Mouse (Mus musculus): Measurements from ENCODE around the gene Foxp1.

Gene Foxp1

DNA sequence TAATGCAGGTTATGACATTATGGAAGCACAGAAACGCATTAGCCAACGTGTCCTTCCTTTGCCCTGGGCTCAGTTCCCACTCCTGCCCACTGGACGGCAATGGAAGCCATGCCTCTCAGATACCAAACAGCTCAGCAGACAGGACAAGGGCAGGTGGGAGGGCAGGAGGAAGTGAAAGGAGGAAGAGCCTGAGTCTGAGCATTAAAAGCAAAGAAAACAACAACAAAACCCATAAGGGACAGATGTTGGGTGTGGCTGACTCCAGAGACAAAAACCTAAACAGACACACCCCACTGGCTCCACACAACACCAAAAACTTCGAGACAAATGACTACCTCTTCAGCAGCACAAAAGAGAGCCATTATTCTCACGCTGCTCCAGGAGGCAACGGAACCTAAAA, 515.0 kb downstream of the Foxp1 start:
- DNase-seq: no peak

- DNase-seq: no peak
These were observed 518.1 kb downstream of the Foxp1 start for GRCm38 (mm10) chr6:99004255-99004997.

GRCm38 (mm10) chr6:99003108-99003709, 519.3 kb downstream of the Foxp1 start:
- DNase-seq: no peak

DNA sequence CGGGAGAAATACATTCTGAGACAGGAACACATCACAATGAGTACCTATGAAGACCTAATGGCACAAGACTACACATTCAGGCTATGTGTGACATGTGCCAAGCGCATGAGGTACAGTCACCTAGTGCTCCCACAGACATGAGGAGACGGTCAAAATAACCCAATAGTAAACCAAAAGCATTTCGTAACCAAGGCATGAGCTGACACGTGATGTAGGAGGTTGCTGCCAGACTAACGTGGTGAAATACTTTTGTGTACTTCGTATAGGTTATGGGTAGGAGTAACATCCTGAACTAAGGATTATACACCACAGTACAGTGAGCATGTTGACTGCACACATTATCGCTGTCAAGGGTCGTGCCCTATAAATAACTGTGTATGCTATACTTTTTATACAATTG, 520.9 kb downstream of the Foxp1 start:
- no peak for DNase-seq

- DNase-seq: no peak
These were observed 523.3 kb downstream of the Foxp1 start for GRCm38 (mm10) chr6:98998971-98999932.

DNA sequence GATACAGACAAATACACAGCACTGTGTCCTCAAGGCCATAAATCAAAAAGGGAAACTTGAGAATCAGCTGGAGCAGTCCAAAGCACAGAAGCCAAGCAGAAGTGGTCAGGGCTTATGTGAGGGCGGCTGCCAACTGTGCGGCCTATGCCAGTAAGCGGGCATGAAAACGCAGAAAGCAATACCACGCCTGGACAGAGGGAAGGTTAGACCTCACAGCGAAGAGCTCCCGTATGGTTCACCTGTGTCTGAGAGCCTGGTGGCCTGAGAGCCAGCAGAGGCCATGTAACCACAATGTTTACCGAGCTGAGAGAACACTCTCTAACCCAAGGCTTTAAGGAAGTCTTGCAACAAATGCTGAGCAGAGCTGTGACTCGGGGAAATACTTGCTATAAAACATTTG, 524.8 kb downstream of the Foxp1 start:
- DNase-seq: no peak

DNA sequence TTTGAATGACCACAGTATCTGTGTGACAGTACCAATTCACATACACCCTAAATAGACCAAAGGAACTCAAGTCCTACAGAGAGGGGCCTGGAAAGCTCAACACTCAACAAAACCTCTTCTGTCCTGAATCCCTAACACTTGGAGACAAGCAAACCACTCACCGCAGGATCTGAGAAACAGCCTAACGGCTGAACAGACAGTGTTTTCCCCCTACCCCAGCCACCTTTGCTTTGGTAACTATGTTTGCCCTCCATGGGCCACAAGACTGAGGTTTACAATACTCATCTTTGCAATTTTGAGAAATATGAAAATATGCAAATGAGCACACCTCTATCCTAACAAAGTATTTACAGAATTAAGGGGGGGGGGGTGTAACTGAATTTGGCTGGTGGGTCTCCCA, 525.7 kb downstream of the Foxp1 start:
- no peak for DNase-seq

DNA sequence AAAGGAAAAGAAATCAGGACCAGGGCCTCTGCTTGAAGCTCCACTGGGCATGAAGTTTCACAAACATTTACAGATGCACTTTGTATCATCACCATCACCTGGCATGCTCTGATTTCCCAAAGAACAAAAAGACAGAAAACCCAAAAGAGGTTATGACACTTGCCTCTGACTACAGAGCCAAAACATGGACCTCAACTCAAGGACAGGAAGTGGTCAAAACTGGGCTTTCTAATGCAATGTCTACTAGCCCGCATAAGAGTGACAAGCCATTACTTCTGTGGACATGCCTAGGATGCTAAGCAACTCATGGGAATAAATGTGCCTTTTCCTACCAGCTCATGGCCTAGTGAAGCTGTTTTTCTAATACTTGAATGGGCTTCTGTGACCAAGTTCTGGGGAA, 526.2 kb downstream of the Foxp1 start:
- no peak for DNase-seq

DNA sequence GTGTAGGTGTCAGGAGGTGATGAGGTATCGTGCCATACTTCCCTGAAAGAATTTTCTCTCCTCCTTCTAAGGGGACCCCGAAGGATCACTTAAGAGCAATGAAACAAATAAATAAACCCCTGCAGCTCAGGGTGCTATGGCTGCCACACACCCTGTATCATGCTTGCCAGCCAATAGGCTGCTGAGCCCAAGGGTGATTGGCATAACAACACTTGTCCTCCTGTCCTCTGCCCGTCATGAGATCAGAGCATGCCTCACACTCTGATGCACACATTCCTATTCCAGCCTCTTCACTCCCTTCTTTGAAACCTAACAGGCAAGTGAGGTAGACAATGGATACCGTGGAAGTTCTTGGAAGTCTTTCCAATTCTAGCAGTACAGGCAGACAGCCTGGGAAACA, 526.8 kb downstream of the Foxp1 start:
- DNase-seq: no peak

DNA sequence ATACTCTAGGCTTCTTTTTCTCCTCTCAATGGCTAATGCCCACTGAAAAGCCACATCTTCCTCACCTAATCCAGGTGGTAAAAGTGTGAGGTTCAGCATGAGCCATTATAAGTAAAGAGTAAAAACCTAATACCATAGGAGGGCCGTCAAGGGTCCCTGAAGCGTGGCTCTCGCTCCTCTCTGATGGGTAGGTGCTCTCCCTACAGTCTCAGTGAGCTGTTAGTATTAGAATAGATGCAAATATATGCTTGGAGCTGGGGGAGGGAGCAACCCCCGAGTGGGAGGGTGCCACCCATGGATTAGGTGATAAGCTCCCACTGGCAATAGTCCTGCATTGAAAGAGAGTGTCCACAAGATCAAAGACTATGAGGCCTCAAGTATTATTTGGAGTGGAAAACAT, 527.6 kb downstream of the Foxp1 start:
- DNase-seq: no peak

- no peak for DNase-seq
These were observed 528.3 kb downstream of the Foxp1 start for GRCm38 (mm10) chr6:98994104-98994787.

DNA sequence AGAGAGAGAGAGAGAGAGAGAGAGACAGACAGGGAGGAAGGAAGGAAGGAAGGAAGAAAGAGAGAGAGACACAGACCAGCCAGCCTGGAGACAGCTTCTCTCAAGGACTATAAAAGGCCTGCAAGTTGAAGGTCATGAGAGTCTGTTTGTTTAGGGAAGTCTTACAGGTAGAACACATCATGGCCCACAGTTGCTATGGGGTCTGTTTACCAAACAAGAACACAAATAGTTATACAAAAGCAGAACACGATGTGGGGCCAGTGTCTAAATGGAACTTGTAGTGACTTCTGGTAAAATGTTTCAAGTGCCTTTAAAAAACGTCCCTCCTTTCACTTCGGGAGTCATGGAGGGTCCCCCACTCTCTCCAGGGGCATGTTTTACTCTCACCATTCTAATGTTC, 529.3 kb downstream of the Foxp1 start:
- no peak for DNase-seq

DNA sequence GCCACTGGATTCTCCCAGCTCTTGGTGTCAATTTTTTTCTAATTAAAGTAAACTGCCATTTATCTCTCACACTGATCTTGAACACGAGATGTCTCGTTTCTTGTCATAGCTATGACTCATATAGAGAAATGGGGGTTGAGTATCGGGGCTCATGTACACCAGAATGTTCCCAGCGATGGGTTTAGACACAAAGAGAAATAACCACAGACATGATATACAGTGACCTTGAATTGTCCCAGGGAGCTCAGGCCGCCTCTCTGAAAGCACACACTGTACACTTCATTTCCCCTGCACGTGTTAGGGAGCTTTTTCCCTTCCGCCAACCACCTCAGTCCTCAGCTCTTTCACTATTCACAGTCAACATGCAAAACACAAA, 529.8 kb downstream of the Foxp1 start:
- no peak for DNase-seq

DNA sequence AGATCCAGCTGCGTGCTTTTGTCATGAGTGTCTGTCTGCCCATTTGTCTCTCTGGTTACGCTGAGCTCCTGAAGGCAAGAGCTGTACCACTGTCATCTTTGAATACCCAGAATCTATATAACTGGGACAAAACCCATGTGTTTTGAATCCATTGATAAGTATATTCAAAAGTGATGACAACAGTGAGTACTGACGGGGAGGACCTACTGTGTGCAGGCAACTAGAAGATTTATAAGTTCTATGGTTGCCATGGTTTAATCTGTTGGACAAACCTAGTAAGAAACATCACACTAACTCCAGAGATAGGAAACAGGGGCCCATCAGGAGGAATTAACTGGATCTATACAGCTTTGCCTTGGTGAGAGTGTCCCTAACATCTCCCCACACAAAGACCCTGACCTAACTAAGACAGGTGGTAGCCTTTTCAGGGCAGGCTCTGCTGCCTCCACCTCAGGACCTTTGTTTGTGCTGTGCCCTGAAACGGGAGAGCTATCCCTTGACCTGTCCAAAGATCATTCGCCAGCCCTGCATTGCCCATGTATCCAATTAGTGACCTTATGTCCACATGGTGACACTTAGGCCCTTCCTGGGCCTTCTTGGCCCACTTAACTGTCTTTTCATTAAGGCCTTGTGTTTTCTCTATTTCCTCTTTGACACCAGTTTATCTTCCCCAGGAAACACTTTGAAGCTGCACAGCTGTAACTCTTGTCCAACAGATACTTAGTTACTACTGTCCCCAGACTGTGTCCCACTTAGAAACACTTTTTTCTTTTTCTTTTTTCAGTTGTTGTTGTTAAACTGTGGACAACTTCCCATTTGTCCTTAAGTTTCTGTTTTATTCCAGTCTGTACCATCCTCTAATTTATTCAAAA, 530.4 kb downstream of the Foxp1 start:
- DNase-seq: no peak

GRCm38 (mm10) chr6:98987533-98988169, 534.9 kb downstream of the Foxp1 start:
- DNase-seq: no peak

DNA sequence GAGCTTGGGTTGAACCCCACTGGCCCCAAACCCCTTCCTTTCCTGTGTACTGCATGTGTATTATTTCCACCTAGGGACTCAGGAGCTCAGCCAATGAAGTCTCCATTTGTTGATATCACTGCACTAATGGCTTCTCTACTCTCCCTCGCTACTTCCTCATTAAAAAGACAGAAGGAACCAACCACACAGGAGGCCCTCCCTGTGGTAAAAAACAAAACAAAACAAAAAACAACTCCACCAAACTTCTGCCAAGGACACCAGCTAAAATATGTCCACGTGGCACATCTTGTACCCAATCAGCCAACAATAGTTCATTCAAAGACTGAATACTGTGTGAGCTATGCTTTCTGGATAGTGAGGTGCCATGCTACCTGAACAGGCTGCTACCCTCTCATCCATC, 537.1 kb downstream of the Foxp1 start:
- no peak for DNase-seq

GRCm38 (mm10) chr6:98984626-98985025, 537.9 kb downstream of the Foxp1 start:
- no peak for DNase-seq

- DNase-seq: no peak
These were observed 538.5 kb downstream of the Foxp1 start for GRCm38 (mm10) chr6:98984026-98984425.

DNA sequence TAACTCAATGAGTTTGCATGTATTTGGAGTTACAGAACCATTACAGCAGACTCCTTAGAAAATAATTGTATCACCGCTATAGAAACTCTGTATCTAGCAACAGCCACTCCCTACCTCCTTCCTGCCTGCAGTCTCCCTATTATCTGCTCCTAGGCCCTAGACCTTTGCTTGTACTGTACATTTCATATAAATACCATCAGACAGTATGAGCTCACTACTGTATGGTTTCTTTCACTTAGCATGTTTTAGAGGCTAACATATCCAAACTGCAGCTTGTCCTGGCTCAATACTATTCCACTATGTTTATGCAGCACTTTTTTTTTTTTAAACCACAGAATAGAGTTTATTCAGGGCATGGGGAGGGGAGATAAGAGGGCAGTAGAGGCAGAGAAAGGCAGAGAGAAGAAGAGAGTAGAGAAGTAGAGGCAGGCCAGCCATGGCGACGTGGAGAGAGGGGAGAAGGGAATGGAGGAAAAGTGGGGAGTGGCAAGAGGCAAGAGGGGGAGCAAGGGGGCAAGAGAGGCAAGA, 539.1 kb downstream of the Foxp1 start:
- no peak for DNase-seq

DNA sequence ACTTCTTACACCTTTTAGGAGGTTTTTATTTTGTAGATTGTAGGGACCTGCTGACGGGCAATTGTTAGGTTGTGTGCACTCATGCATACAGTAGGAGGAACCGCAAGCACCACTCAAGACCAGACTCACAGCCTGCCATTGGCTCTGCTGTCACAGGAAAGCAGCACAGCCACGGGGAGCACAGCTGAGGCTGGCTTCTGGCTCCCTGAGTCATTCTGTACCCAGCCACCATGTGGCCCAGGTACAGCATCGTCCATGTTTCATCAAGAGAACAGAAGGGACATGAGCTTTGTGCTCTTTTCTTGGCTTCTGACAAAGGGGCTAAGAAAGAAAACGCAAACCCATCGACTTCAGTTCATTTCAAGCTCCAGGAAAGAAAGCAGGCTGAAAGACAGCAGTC, 541.3 kb downstream of the Foxp1 start:
- DNase-seq: no peak

- DNase-seq: no peak
These were observed 542.1 kb downstream of the Foxp1 start for GRCm38 (mm10) chr6:98980432-98980831.

Measured in kidney, postnatal 4 days (tissue).